Mouse (Mus musculus) lung, postnatal 36 days (tissue): ENCODE data around the gene Cip2a.

Experiments
- DNase-seq: peaks from one replicate; pipeline ENCODE4 v3.0.0; 2022; ENCODE audit warnings: mixed read lengths

Gene Cip2a

GRCm38 (mm10) chr16:48993559-48994342 lies at the start of gene Cip2a, which contains the start of gene Dzip3:
Cip2a (plus strand) TSS chr16:48994185.
Dzip3 (minus strand) TSS chr16:48994165.
- peak; percentile 90 for DNase-seq

DNA sequence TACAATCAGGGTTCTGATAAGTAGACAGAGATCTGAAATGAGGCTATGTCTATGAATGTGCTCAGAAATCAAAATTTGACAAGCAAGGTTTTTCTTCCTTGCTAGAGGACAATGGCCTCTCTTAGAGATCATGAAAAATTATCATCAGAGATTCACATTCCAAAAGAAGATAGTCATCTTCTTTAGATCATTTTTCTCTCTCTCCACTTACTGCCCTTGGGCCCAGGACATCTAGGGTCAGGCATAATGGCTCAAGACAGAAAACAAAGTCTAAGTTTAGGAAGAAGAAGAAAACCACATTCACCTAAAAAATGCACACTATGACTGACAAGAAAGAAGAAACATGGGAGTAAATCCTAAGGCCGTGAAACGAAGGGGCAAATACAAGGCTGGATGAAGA lies 21.0 kb upstream of the Cip2a start:
- no peak for DNase-seq

- peak; percentile 34 for DNase-seq
Measured at GRCm38 (mm10) chr16:48973548-48973947, 20.4 kb upstream of the Cip2a start.

DNA sequence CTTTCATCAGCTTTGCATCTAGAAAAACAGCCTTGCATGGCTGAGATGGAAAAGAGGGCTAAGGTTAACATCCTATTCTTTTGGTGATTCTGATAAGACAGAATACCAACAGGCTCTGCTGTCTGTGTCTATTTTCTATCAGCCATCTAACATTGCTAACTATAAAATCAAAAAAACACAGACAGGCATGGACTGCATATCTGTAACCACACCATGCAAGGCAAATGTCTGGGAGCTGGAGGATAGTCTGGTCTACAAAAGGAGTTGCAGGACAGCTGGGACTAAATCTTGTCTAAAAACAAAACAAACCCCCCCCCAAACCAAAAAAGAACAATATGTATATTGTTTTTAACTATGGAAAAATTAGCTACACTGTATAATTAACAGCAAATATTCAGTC lies 14.0 kb upstream of the Cip2a start:
- DNase-seq = no peak

DNA sequence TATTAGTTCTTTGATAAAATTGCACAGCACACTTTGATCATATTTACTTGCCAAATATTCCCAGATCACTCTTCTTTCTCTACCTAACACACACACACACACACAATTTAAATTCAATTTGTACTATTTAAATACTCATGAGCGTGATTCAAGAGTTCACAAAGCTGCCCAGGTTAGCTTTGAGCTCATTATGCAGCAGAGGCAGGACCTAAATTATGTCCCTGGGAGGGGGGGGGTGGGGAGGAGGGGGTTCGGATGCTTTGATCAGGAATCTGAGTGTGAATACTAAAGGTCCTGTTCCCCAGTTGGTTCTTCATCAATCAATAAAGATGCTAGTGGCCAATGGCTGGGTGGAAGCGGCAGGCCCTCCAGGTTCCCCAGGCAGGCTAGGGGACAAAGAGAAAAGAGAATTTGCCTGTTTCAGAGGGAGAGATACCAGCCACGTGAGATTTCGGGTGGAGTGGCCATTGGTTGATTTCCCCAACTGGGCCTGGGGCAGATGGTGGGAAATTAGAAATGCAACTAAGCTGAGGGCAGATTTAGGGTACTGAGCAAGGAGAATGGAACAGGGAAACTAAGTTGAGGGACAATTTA lies 8.9 kb upstream of the Cip2a start:
- no peak for DNase-seq

DNA sequence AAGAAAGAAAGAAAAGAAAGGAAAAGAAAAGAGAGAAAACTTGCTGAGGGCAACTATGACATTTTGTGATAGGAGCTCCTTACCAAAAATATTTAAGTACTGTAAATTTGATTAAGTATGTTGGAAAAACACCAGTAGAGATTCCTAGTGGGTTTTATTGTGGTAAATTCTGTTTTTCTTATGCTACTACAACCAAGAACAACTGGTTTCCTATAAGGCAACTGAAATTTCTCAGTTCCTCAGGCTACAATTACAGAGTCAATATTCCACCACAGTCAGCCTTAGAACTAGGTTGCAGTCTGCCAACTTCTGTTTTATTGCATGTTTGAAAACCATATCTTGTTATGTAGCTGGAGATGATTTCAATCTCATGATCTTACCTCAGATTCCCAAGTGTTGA lies 4.3 kb upstream of the Cip2a start:
- no peak for DNase-seq

DNA sequence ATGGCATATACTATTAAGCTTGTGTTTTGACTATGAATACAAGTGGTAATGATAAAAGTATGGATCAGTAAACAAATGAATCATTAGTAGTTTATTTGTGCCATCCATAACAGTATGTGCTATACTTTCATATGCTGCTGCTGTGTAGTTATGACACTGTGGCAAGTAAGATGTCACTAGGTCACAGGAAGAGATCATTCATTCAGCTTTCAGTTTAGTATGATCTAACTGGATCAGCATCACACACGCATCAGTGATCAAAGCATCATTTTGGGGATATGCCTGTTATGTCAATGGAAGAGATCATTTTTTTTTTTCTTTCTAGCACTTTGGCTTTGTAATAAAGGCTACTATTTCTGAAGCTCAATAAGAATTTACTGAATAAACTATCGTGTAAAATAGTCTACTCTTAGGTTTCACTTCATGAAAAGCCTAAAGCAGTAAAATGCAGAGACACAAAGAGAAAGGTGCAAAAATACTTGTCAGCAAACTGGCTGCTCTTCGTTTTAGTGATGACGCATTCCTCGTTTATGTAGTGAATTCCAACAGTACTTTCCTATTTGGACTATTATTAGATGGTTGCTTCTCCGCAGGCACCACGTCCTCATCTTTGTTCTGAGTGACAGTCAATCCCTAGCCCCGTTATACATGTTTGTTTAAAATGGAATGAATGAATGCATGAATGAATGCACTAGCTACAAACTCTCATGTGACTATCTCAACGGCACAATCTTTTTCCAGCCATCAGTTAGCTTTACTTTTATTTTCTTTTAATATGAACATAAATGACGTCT lies 1.4 kb upstream of the Cip2a start:
- DNase-seq = peak; percentile 2

DNA sequence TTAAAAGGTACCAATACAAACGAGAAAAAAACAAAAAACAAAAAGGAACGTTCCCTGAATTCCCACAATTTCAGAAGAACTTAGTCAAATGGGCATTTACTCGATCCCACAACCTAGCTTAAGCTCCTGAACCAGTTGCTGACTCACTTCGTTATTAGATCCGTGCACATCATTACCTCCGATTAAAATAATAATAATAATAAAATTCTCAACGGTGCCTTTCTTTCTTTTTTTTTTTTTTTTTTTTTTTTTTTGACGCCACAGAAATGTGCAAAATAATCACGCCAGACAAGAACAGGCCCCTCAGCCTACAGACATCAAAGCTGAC lies 790 bp upstream of the Cip2a start:
- DNase-seq = no peak

GRCm38 (mm10) chr16:48994343-48994693 lies 333 bp downstream of the Cip2a start:
- DNase-seq = no peak

DNA sequence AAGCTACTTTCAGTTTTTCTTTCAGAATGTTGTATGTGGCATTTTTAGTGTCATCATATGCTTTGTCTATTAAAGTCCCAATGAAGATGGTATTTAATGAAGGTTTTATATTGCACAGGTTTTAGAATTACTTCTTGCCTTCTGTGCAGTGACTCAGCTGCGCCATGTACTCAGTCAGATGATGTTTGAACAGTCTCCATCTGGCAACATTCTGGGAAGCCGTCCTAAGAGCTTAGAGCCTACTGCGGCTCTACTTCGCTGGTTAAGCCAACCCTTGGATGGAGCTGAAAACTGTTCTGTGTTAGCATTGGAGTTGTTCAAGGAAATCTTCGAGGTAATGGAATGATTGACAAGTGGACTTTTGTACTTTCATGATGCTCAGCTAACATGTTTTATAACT lies 10.2 kb downstream of the Cip2a start:
- DNase-seq = no peak

DNA sequence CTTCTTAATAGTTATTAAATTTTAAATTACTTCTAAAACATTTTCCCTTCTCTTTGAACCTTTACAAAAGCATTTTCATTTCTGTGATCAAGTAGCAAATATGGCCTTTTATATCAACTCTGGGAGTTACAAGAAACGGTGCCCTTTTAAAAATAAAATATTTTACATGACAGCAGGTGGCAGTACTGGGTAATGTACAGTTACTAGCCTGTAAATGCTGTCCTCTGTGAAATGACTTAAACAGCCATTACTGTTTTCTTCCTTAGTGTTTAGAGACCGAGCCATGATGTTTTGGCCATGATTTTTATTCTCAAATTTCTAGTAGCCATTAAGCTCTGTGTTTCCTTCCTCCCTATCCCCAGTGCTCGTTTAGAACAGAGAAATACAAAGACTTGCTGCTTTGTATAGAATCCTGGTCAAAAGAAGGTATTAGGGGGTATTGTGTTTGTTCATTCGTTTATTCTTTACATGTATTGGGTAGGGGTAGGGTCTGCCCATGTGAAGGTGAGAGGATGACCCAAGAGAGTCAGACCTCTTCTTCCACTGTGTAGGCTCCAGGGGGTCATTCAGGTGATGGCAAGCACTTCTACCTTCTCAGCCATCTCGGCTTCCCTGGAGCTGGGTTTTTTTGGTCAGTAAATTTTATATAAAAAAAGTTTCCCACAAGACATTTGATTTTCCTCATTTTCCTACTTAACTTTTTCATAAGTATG lies 22.8 kb downstream of the Cip2a start:
- DNase-seq = peak; percentile 9

- DNase-seq = no peak
Measured at GRCm38 (mm10) chr16:49035852-49036251, 41.9 kb downstream of the Cip2a start.

DNA sequence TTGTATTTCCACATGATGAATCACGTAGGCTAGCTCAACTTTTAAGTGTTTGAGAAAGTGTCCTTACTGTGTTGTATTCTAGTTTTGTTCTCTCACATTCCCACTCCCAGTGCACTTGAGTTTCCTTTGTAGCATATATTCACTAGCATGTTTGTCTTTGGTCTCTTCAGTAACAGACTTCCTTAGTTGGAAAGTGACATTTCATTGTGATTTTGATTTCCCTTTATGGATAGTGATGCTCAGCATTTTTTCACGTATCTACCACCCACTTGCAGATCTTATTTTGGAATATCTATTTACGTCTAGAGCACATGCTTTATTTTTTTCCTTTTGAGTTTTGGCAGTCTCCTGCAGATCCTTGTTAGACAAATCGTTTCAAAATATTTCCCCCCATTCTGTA lies 43.8 kb downstream of the Cip2a start:
- DNase-seq = no peak

DNA sequence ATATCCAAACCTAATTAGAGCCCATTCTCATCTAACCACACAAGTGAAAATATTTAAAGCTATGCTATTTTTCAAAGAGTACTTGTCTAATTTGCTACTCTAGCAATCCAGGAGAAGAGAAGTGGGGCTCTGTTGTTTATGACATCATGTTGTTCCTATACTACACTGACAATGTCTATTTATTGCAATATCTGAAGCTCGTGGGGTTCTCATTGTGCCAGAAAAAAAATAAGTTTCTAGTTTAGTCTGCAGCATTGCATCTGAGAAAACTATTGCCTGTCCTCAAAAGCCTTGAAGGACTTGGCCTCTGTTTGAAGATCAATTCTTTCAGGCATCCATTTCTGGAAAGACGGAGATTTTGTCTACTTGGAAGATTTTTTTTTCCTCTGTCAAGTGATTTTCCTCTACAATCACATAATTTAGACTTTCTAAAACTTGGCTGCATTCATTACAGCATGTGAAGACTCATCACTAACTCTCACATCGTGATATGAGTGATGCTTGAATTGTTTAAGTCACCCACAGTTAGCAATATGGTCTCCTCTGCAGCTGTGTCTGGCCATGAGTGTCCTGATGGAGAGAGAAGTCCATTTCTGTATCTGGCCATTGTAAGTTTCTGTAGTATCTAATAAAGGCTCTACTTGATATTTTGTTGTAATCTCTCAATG lies 46.7 kb downstream of the Cip2a start:
- DNase-seq = no peak

GRCm38 (mm10) chr16:49049214-49049613 lies 55.2 kb downstream of the Cip2a start:
- no peak for DNase-seq

- DNase-seq = no peak
Measured at GRCm38 (mm10) chr16:49057186-49057585, 63.2 kb downstream of the Cip2a start, which contains the start of gene Myh15. Myh15 (plus strand) TSS chr16:49057486.
